Comparison of ENCODE assay signal across 16 mouse cellular contexts in the genomic region with DNA sequence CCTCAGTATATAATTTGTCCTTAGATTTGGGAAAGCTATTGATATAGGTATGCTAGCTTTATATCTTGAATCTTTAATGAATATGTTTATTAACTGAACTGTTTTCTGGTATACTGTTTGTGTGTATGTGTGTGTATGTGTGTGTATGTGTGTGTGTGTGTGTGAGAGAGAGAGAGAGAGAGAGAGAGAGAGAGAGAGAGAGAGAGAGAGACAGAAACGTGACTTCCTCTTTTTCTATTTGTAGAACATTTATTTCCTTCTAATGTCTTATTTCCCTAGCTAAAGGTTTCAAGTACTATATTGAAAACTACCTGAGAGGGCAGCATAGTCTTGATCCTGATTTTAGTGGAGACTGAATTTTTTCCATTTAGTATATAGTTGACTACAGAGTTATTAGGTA.
"Had no signal": no experiment of that assay in that cellular context is flagged by ENCODE, and none has a peak within 500 bp of the region (broad histone marks: within the 10 kb centered on the region; RNA-seq: fewer than 3 reads in every experiment).

No protein-coding gene starts in this region.

- DNase-seq: retina, postnatal 1 day; right cerebral cortex, postnatal 14 days; right cerebral cortex, postnatal 25 days; right cerebral cortex, postnatal 4 days; spleen, adult 18-20 months; thymus, adult 18-20 months; thymus, adult 2 months; thymus, postnatal 14 days; thymus, postnatal 25 days; thymus, postnatal 36 days; thymus, postnatal 4 days had no signal

- H3K27ac ChIP-seq: neural tube, embryonic 12.5 days; neural tube, embryonic 13.5 days; neural tube, embryonic 15.5 days; stomach, embryonic 15.5 days; stomach, postnatal 0 days had no signal

- H3K9me3 ChIP-seq: neural tube, embryonic 12.5 days; neural tube, embryonic 13.5 days; neural tube, embryonic 15.5 days; stomach, embryonic 15.5 days had no signal

- H3K36me3 ChIP-seq: neural tube, embryonic 12.5 days; neural tube, embryonic 13.5 days; neural tube, embryonic 15.5 days; stomach, embryonic 15.5 days had no signal

- H3K4me3 ChIP-seq: neural tube, embryonic 12.5 days; neural tube, embryonic 13.5 days; neural tube, embryonic 15.5 days; stomach, embryonic 15.5 days had no signal

- H3K4me1 ChIP-seq: neural tube, embryonic 12.5 days; neural tube, embryonic 13.5 days; neural tube, embryonic 15.5 days; stomach, embryonic 15.5 days had no signal

- H3K9ac ChIP-seq: neural tube, embryonic 12.5 days; neural tube, embryonic 13.5 days; neural tube, embryonic 15.5 days; stomach, embryonic 15.5 days had no signal

- H3K27me3 ChIP-seq: neural tube, embryonic 12.5 days; neural tube, embryonic 13.5 days; neural tube, embryonic 15.5 days; stomach, embryonic 15.5 days had no signal
